Mouse (Mus musculus): ENCODE results near the gene Vmn1r23.
"Not testable (repeated sequence)": the region's sequence is repeated elsewhere in the genome, so short reads cannot be mapped to it uniquely, and the experiment has no call there.

The Vmn1r23 gene

GRCm38 (mm10) chr6:57926738-57927137, at the start of gene Vmn1r23:
Vmn1r23 (minus strand) TSS chr6:57926838.
- DNase-seq: no peak

- DNase-seq: not testable (repeated sequence)
Observed at GRCm38 (mm10) chr6:57961403-57961802, 34.8 kb upstream of the Vmn1r23 start, which contains the start of gene Vmn1r24. Vmn1r24 (minus strand) TSS chr6:57961503.

- DNase-seq: no peak
Observed at GRCm38 (mm10) chr6:57907928-57908327, 18.7 kb downstream of the Vmn1r23 start, which contains the start of gene Vmn1r22. Vmn1r22 (minus strand) TSS chr6:57908028.
